ENCODE assay signal across 8 mouse cellular contexts in the genomic region with DNA sequence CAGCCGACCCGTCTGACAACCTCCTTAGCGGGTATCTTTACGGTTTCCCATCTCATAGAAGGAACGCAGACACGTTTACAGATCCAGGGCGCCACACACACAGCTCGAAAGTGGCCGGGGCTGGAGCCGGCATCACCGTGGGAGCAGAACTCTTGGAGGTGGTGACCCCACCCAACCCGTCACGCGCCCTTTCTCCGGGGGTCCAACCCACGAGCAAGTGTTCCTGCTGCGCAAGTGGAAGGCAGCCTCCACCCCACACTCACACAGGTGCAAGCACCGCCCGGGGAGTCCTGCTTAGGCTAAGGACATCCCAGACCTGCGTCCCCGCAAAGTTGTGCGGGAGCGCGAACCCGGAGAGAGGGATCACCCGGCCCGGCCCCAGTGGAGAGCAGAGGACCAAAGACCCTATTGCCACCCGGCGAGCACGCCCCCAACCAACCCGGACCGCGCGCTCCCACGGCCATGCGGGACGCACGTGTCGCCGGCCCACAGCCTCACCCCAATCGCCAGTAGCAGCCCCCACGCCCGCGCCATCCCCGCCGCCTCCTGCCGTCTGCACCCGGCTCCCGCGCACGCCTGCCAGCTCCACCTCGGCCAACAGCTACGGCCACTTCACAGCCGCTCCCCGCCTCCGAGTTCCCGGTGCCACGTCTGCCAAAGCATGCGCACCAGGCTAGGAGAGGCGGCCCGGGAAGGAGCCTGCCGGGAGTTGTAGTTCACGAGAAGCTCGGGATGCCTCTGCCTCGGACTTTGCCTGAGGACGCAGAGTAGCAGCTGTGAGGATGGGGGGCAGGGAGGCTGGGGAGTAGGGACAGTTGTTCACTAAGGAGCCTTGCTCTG. TPM values are rescaled to one million over a fixed set of nuclear protein-coding genes. Genes with fewer than 3 reads are reported as not detected.
DNase-seq lines count a peak whose midpoint lies in the region; ATAC-seq and TF ChIP-seq lines count a peak whose summit lies in the region.

Gene Pdia5, minus strand, starts transcription at position 643 of the 840 bp plus-strand sequence.

- peak; percentile 94 for DNase-seq in Muller cell, postnatal 12 days (ENCODE audit: inconsistent ontology term)
- DNase-seq in cerebellum, adult 8-10 months: peak; percentile 87
- peak; percentile 78 to 91 for DNase-seq in frontal cortex, adult 2 months (ENCODE audit: extremely low spot score in 1 of 2, low spot score in 1 of 2)
- DNase-seq in layer of hippocampus, adult 8-10 months (ENCODE audit: low spot score in 2 of 2): peak; percentile 84 to 87
- peak; percentile 83 for DNase-seq in lung, adult 2 months
- DNase-seq in ovary, postnatal 10 days (ENCODE audit: low spot score): peak; percentile 72
- DNase-seq in thymus, postnatal 4 days: peak; percentile 41

- no peaks in the 10 kb centered on the region; the same call in 1 of the 2 replicates for H3K4me1 ChIP-seq in lung, adult 2 months (ENCODE audit: control insufficient read depth, insufficient read depth, low read length)

- peak within 1 kb of the TSS; percentile 66 for H3K4me3 ChIP-seq in lung, adult 2 months (replicated peaks; ENCODE audit: extremely low read depth, low read depth, low read length)

- TF ChIP-seq CTCF in lung, adult 2 months (IDR thresholded peaks at IDR 0.05; ENCODE audit: insufficient read depth, low read length): no peak

- under 1% methylated on average over 66 of the region's 66 CpGs for WGBS in lung, adult 2 months

- TF ChIP-seq POLR2A in lung, adult 2 months (IDR thresholded peaks at IDR 0.05; ENCODE audit: borderline replicate concordance, extremely low read depth, low read depth, low read length): no peak

- peak; percentile 87 to 92 for ATAC-seq in hematopoietic stem cell, adult 5-6 weeks (replicated peaks in 1 of 2; ENCODE audit: insufficient read depth in 1 of 2, low FRiP score in 2 of 2, low TSS enrichment in 1 of 2, low read depth in 1 of 2, poor library complexity in 2 of 2, severe bottlenecking in 2 of 2)

RNA-seq across cellular contexts. Expression of gene Pdia5, which starts in this region (rescaled TPM):
- 8.8 and 9.5 TPM in 2 replicates for polyA plus RNA-seq in frontal cortex, adult 2 months (2012; rRNA removed)
- 3.1 and 4.8 TPM in 2 replicates for total RNA-seq in hematopoietic stem cell, adult 5-6 weeks (2017)
- 1 to 10 TPM; 2.9 to 4.9 (median 4.3) TPM for total RNA-seq in layer of hippocampus, adult 8-10 months (2022)
- 10.5 and 11.3 TPM in 2 replicates for polyA plus RNA-seq in lung, adult 2 months (2012; rRNA removed)

Comparison
In these comparisons a context has a peak if more than half of its experiments do, and no peak if none do; other contexts are left out.
1. Peak in every context shown above with its lines: DNase-seq, ATAC-seq and H3K4me3 ChIP-seq.
2. DNase-seq: peak in every context shown above with its lines; median percentile 94 in Muller cell, postnatal 12 days; 87 in cerebellum, adult 8-10 months; 86 in layer of hippocampus, adult 8-10 months; 84 in frontal cortex, adult 2 months; 83 in lung, adult 2 months; 72 in ovary, postnatal 10 days; 41 in thymus, postnatal 4 days.